Mouse (Mus musculus) cerebellum, adult 9-10 months (tissue): Measurements from ENCODE around the gene Cep83.
A peak's percentile ranks its signal among the peaks of the same experiment; 100 is the strongest.

Experiments used
- DNase-seq: peaks from one replicate; pipeline ENCODE4 v3.0.0; 2022

Cep83 gene

GRCm38 (mm10) chr10:94780618-94781262 lies 92.3 kb downstream of the Cep83 start:
- DNase-seq = no peak

- DNase-seq = no peak
Observed at GRCm38 (mm10) chr10:94789205-94789604, 100.8 kb downstream of the Cep83 start.

- DNase-seq = no peak
Observed at GRCm38 (mm10) chr10:94793914-94794313, 105.5 kb downstream of the Cep83 start.

- no peak for DNase-seq
Observed at GRCm38 (mm10) chr10:94794666-94795244, 106.3 kb downstream of the Cep83 start.

GRCm38 (mm10) chr10:94798128-94798527 lies 109.7 kb downstream of the Cep83 start:
- DNase-seq = no peak

GRCm38 (mm10) chr10:94799485-94800239 lies 111.2 kb downstream of the Cep83 start:
- no peak for DNase-seq

- DNase-seq = no peak
Observed at GRCm38 (mm10) chr10:94800677-94801354, 112.4 kb downstream of the Cep83 start.

GRCm38 (mm10) chr10:94804029-94804908 lies 115.8 kb downstream of the Cep83 start:
- no peak for DNase-seq

- DNase-seq = no peak
Observed at GRCm38 (mm10) chr10:94804909-94805220, 116.4 kb downstream of the Cep83 start.

GRCm38 (mm10) chr10:94807323-94807722 lies 118.9 kb downstream of the Cep83 start:
- no peak for DNase-seq

- no peak for DNase-seq
Observed at GRCm38 (mm10) chr10:94808275-94808674, 119.8 kb downstream of the Cep83 start.

- no peak for DNase-seq
Observed at GRCm38 (mm10) chr10:94809946-94810472, 121.6 kb downstream of the Cep83 start.

GRCm38 (mm10) chr10:94811907-94812851 lies 123.7 kb downstream of the Cep83 start:
- no peak for DNase-seq

- no peak for DNase-seq
Observed at GRCm38 (mm10) chr10:94818127-94818526, 129.7 kb downstream of the Cep83 start.

- peak; percentile 47 for DNase-seq
Observed at GRCm38 (mm10) chr10:94818781-94819665, 130.6 kb downstream of the Cep83 start.

- no peak for DNase-seq
Observed at GRCm38 (mm10) chr10:94823971-94824760, 135.7 kb downstream of the Cep83 start.

- no peak for DNase-seq
Observed at GRCm38 (mm10) chr10:94825951-94826350, 137.5 kb downstream of the Cep83 start.

- no peak for DNase-seq
Observed at GRCm38 (mm10) chr10:94826436-94826835, 138.0 kb downstream of the Cep83 start.

- DNase-seq = no peak
Observed at GRCm38 (mm10) chr10:94827325-94827724, 138.9 kb downstream of the Cep83 start.
